Mouse (Mus musculus) megakaryocyte progenitor cell, adult 5-6 weeks (primary cell): ENCODE results near the gene Frmd7. TPM values are rescaled to one million over a fixed set of nuclear protein-coding genes. Genes with fewer than 3 reads are reported as not detected.
A peak's percentile ranks its signal among the peaks of the same experiment; 100 is the strongest.

Source experiments
- ATAC-seq: replicated peaks from 2 replicates; pipeline ENCODE4 v1.8.0; 2016; ENCODE audit warnings: mild to moderate bottlenecking, moderate TSS enrichment, inconsistent platforms; ENCODE audit not compliant: poor library complexity
- total RNA-seq, 2 experiments: library from RNA; stranded (forward) in 1 of 2; stranded (reverse) in 1 of 2; fragments of 157-497, 149-512 nt in 1 of 2; fragments of 200-1000 nt in 1 of 2; gene quantifications; 2 replicates each; pipeline versions ENCODE4 v1.2.3 to v1.2.4; 2015 to 2017

The Frmd7 gene
- total RNA-seq, 2 experiments from 2014 or later = not detected

GRCm38 (mm10) chrX:50874246-50875002, 68.1 kb downstream of the Frmd7 start:
- peak; percentile 17; the same call in 1 of the 2 replicates for ATAC-seq

GRCm38 (mm10) chrX:50864734-50865133, 77.8 kb downstream of the Frmd7 start:
- ATAC-seq = no peak

- ATAC-seq = no peak
Observed at GRCm38 (mm10) chrX:50863771-50864170, 78.7 kb downstream of the Frmd7 start.

- ATAC-seq = no peak
Observed at GRCm38 (mm10) chrX:50850428-50851184, 91.9 kb downstream of the Frmd7 start.

Other genes starting within 250 kb of the Frmd7 start
- gene Stk26, start 101.7 kb downstream of the Frmd7 start, total RNA-seq (2015) = 251 and 266 TPM in 2 replicates
- 190 and 197 TPM in 2 replicates for gene Stk26, start 101.7 kb downstream of the Frmd7 start, total RNA-seq (2017)
- 30.1 and 30.2 TPM in 2 replicates for gene Rap2c, start 75.3 kb upstream of the Frmd7 start, total RNA-seq (2015)
- gene Rap2c, start 75.3 kb upstream of the Frmd7 start, total RNA-seq (2017) = 17.3 and 22.3 TPM in 2 replicates